Mouse (Mus musculus): ENCODE measurements around the gene BC030499.

BC030499 gene

DNA sequence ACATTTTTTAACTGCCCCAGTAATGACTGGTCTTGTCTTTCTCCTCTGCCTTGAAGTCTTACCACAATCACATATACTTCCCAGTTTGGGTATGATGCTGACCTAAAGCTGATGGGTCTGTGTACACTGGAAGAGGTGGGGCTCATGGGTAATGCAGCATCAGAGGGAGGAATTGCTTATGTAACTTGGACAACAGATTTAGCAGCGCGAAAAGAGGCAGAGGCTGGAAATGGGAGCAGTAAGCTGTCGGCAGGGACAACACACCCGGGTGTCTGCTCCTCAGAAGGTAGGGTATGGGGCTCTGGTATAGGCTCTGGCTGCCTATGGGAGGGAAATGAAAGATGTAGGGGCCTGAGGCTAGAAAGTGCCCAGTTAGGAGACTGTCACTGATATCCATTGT is at the start of gene BC030499:
Gene BC030499, plus strand, starts transcription at position 188 of the 400 bp plus-strand sequence.
- DNase-seq (ENCODE audit: low read depth), result no peak

- no peak for DNase-seq (ENCODE audit: low read depth)
These were observed 45.4 kb upstream of the BC030499 start for GRCm38 (mm10) chr11:78245261-78245626.

- DNase-seq (ENCODE audit: low read depth), result peak; percentile 92
These were observed 44.9 kb upstream of the BC030499 start, which contains the start of the genes Sdf2 and Supt6 for GRCm38 (mm10) chr11:78245627-78246317. Gene Sdf2 (plus strand): TSS chr11:78245746. Gene Supt6 (minus strand): TSS chr11:78245987.

GRCm38 (mm10) chr11:78246318-78247011 is 44.2 kb upstream of the BC030499 start:
- no peak for DNase-seq (ENCODE audit: low read depth)

DNA sequence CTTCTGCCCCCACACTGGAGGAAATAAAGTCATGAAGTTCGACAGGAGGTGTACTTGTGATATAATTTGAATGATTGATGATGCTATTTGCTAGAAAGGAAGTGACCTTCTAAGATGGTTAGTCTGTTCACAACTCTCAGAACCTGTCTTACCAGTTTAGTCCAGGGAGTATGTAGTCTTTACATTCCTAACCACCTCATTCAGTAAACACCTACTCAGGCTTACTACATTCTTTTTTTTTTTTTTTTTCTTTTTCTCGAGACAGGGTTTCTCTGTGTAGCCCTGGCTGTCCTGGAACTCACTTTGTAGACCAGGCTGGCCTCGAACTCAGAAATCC is 43.7 kb upstream of the BC030499 start:
- no peak for DNase-seq (ENCODE audit: low read depth)

- DNase-seq (ENCODE audit: low read depth), result no peak
These were observed 42.9 kb upstream of the BC030499 start for GRCm38 (mm10) chr11:78247727-78248140.

GRCm38 (mm10) chr11:78256618-78257017 is 34.0 kb upstream of the BC030499 start:
- DNase-seq (ENCODE audit: low read depth), result peak; percentile 36

GRCm38 (mm10) chr11:78260489-78261258 is 30.0 kb upstream of the BC030499 start:
- peak; percentile 46 for DNase-seq (ENCODE audit: low read depth)

GRCm38 (mm10) chr11:78261380-78262352 is 29.0 kb upstream of the BC030499 start, which contains the start of gene 2610507B11Rik:
Gene 2610507B11Rik (plus strand): TSS chr11:78261752.
- DNase-seq (ENCODE audit: low read depth), result peak; percentile 98

GRCm38 (mm10) chr11:78262550-78262949 is 28.1 kb upstream of the BC030499 start:
- DNase-seq (ENCODE audit: low read depth), result peak; percentile 89

DNA sequence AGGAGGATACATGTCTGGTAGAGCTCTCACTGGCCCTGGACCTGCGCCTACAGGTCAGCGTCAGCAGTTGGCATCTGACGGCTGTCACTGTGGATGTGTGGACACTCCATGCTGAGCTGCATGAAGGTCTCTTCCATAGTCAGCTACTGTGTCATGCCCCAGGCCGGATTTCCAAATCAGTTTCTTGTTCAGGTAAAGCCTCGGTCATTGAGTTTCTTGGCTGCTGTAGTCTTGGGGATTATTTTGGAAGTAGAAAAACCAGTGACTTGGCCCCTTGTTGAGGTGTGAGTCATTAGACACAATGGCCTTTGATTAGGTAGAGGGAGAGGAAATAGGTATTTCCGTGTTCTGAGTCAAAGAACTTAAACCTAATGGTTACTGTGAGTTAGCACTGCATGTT is 25.1 kb upstream of the BC030499 start:
- no peak for DNase-seq (ENCODE audit: low read depth)

GRCm38 (mm10) chr11:78271986-78272385 is 18.7 kb upstream of the BC030499 start:
- no peak for DNase-seq (ENCODE audit: low read depth)

DNA sequence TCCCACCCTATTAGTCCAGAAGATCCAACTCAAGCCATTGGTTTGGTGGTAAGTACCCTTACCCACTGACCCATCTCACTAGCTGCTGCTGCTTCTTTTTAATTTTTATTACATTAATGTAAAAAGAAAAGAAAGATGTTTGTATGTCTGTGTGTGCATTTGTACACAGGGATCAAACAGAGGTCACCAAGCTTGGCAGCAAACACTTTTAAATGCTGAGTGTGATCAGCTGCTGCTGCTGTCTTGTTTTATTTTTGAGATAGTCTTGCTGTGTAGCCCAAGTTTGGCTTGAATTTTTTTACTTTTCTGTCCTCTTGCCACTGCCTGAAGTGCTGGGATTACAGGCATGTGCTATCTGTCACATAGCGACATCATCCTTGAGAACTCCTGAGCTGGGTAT is 15.0 kb upstream of the BC030499 start:
- no peak for DNase-seq (ENCODE audit: low read depth)

- peak; percentile 37 for DNase-seq (ENCODE audit: low read depth)
These were observed 14.5 kb upstream of the BC030499 start for GRCm38 (mm10) chr11:78276169-78276568.

- no peak for DNase-seq (ENCODE audit: low read depth)
These were observed 11.8 kb upstream of the BC030499 start for GRCm38 (mm10) chr11:78278853-78279252.

GRCm38 (mm10) chr11:78279586-78279985 is 11.1 kb upstream of the BC030499 start:
- no peak for DNase-seq (ENCODE audit: low read depth)

- DNase-seq (ENCODE audit: low read depth), result no peak
These were observed 1.4 kb upstream of the BC030499 start for GRCm38 (mm10) chr11:78289146-78289763.

GRCm38 (mm10) chr11:78294585-78294984 is 3.9 kb downstream of the BC030499 start:
- no peak for DNase-seq (ENCODE audit: low read depth)

- no peak for DNase-seq (ENCODE audit: low read depth)
These were observed 10.3 kb downstream of the BC030499 start for GRCm38 (mm10) chr11:78300917-78301316.

DNA sequence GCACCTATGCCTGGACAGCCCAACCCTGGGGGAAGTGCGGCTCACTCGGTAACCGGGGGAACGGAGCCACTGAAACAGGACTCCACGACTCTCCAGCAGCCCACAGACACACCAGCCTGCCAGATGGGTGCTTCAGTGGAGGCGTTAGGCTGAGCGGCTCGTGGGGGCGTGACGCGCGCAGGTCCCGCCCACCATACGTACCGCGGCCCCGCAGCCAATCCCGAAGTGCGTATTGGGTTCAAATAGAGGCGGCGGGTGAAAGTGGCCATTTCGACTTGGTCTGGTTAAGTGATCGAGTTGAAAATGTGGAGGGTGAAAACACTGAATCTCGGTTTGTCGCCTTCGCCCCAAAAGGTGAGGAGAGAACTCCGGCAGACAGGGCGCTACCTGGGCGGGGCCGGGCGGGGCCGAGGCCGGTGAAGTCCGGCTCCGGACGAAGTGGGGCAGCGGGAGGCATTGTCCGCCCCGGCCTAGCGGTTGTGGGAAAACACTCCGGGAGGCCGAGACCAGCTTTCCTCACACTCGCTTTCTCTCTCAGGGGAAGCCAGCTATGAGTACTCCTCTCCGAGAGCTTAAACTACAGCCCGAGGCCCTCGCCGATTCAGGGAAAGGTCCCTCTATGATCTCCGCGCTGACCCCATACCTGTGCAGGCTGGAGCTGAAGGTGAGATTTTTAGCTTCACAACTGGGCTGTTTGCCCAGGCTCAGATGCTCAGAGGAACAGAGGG is 10.9 kb downstream of the BC030499 start, which contains the start of gene Spag5:
Gene Spag5, plus strand, starts transcription at position 173 of the 728 bp plus-strand sequence.
- peak; percentile 93 for DNase-seq (ENCODE audit: low read depth)
